Mouse (Mus musculus) layer of hippocampus, adult 18-20 months (tissue): Measurements from ENCODE around the gene Hapln1. TPM values are rescaled to one million over a fixed set of nuclear protein-coding genes. Genes with fewer than 3 reads are reported as not detected.

Source experiments
- DNase-seq, 2 experiments: peaks; one replicate each; pipeline ENCODE4 v3.0.0; 2022; ENCODE audit warnings: low spot score in 2 of 2
- long read RNA-seq: library from polyadenylated mRNA; stranded (forward); transcript quantifications from one replicate; pipeline ENCODE4 v2.0.0, GENCODE M21; 2021
- total RNA-seq, 2 experiments: library from RNA; stranded (reverse); gene quantifications; 2 replicates each; pipeline ENCODE4 v1.2.3; 2021

Gene Hapln1
- 10 to 100 TPM; 29.9 to 34.7 TPM for total RNA-seq
- long read RNA-seq, partial matches to known transcripts, result 16 of 18 reads
- long read RNA-seq, other reads (novel, unspliced or antisense), result 2 of 18 reads

DNA sequence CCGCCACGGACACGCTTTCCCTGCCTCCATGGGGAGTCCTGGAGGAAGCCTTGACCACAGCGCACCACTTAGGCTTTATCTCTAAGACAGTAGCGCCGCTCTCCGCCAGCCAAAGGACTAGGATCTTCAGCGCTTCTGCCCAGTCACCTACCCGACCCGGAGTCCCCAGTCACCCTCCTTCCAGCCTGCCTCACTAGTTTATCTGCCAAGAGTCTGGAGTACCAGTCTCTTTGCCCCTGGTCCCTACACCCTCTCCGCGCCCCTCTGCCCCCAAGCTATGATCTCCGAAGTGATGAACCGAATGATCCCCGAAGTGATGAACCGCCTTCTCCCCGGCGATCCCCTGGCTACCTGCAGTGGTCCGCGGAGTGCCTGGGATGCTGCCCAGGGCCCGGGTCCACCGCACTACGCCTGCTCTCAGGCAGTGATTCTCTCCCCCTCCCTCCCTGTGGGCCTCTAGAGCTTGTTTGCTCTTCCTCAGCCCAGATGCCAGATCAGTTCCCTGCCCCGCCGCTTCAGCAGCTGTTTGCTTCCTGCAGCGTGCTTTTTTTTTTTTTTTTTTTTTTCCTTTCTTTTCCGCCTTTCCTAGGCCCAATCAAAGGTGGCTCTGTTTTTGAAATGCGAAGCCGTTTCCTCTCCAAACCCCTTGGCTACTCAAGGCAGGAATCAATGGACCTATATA lies at the start of gene Hapln1:
TSS of gene Hapln1 (plus strand) at position 592 of the 682 bp plus-strand sequence.
- DNase-seq, result peak; percentile 17 to 59

GRCm38 (mm10) chr13:89493169-89493568 lies 46.4 kb upstream of the Hapln1 start:
- DNase-seq, result no peak

DNA sequence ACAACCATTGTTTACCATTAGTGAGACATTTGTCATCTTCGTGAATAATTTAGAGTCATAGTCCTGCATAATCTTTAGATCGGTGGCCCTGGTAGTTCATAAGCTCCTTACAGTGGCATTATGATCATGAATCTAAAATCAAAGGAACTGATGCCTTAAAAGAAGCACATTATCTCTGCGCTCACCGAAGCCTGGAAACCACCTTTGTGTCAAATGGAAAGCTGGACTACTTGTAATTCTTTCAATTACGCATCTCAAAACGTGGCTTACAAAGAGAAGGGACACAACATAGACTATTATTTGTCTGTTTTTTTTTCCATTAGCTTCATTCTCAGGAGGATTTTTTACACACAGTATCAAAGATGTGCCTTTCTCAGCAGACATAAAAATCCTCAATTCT lies 45.9 kb upstream of the Hapln1 start:
- no peak for DNase-seq

DNA sequence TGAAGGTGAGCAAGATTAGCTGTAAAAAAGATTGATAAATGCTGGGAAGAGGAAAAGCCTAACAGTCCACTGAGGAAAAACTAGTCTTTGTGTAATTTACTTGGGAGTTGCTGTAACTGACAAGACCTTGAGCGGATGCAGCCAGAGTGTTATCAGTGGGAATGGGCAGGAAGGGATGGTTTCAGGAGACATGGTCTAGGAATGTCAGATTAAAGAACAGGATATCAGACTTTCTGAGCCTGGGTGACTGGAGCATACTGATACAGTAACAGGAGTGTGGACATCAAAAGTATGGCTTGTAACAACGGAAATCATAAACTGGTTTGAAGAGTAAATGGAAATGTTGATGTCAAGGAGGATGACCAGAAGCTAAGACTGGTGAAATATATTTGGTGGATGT lies 43.0 kb upstream of the Hapln1 start:
- DNase-seq, result no peak

GRCm38 (mm10) chr13:89499419-89499818 lies 40.2 kb upstream of the Hapln1 start:
- no peak for DNase-seq

DNA sequence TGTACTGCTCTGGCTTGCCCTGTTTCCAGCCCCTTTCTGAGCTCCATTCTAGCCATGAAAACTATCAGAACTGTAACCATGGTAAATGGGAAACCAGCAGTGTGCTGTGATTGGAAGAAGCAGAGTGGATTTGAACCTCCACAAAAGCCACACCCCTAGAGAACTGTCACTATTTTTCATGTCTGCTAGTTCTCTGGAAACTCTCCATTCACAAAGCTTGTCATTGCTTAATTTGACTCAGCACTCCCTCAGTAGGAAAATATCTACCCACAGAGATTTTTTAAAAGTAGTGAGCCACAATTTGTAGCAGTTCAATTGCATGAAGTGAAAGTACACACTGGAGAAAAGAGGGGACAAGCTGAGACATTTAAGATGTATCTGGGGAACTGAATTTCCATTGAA lies 18.1 kb upstream of the Hapln1 start:
- DNase-seq, result no peak

DNA sequence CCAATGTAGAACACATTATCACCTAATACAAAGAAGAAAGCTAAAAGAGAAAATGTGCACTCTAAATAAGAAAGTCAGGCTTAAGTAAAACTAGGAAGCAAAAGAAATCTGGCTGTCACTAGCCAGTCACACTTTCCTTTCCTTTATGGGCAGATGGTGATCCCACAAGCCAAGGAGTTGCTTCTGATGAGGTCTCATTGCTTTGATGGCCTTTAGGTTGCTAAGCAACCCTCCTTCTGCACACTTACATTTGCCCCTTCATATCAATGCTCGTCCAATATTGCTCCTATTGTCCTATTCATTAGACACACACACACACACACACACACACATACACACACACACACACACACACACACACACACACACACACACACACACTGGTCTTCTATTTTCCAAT lies 10.9 kb upstream of the Hapln1 start:
- no peak for DNase-seq

- no peak for DNase-seq
Observed at GRCm38 (mm10) chr13:89530386-89530785, 9.2 kb upstream of the Hapln1 start.

DNA sequence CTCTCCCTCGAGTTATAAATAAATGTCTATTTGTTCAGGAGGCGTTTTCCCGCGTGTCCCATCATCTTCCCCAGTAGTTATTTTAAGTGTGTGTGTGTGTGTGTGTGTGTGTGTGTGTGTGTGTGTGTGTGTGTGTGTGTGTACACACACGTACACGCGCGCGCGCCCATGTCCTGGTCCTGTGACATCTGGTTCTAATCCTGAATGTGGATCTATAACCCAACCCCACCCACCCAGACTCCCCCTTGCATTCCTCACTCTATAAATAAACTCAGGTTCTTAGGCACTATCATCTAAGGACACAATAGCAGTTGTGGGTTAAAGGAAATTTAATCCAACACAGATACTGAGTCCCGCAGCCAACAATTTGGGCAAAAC lies 280 bp downstream of the Hapln1 start:
- no peak for DNase-seq

DNA sequence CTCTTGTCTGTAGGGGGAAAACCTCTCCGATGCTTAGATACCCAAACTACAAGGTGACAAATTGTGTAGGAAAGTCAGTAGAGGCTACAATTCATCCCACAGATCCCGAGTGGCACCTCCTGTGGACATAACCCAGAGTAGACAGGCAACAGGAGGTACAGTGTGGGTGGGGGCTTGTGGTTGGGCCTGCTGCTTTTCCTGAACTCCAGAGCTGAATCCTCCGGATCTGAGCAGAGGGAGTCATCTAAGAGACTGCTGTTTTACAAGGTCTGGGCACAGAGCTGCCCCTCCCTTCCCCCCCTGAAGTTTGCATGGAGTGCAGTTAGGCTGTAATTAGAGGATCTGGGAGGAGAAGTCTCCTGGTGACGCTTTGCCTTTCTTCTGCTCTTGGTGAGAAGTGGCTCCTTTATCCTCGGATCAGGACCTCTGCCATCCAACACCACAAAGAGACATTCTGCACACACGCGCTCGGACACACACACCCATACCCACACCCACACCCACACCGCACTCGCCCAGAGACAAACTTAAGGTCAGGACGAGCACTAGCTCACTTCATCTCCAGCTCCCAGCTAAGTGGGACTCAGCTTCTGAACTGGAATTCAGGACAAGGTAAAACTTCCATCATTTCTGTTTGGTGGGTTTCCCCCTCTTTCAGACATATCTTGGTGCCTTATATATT lies 846 bp downstream of the Hapln1 start:
- no peak for DNase-seq

- DNase-seq, result peak in 1 of 2 experiments; percentile 78
Observed at GRCm38 (mm10) chr13:89543003-89543402, 3.4 kb downstream of the Hapln1 start.

DNA sequence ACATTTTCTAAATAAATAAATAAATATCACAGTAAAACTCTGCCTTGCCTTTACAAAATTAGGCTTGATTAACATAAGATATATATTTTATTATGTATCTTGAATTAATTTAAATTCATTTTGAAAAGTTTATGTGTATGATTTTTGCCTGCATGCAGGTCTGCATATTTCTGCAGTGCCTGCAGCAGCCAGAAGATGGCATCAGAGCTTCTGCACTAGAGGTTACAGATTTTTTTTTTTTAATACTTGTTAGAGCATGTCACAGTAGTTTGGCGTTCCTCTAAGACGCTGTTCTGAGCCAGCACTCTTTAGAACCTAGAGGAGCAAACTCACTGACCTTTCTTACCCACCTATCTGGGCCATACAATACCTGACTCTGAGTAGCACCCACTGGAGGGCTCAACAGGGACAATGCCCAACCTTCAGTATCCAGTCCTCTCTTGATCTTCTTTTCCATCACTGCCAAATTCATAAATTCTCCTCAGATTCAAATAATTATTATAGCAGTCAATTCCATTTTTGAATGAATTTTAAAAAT lies 8.7 kb downstream of the Hapln1 start:
- DNase-seq, result peak in 1 of 2 experiments; percentile 64

GRCm38 (mm10) chr13:89549507-89549906 lies 9.9 kb downstream of the Hapln1 start:
- DNase-seq, result no peak

GRCm38 (mm10) chr13:89551502-89551901 lies 11.9 kb downstream of the Hapln1 start:
- peak in 1 of 2 experiments; percentile 30 for DNase-seq

DNA sequence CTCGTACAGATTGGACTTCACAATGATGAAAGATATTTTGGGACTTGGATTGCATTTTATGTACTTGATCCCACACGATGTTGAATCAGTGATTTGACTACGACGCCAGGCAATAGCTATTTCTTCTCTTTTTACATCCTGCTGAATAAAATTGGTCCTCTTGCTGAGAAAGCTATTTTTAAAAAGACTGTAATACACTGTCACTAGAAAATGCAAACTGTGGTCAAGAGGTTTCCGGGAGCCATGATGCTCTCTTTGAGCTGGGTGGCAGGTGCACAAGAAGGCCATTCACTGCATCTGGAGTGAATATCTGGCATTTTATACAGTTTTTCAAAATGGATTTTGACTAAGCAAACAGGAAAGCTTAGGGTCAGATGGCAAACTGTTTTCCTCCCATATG lies 24.9 kb downstream of the Hapln1 start:
- DNase-seq, result no peak

DNA sequence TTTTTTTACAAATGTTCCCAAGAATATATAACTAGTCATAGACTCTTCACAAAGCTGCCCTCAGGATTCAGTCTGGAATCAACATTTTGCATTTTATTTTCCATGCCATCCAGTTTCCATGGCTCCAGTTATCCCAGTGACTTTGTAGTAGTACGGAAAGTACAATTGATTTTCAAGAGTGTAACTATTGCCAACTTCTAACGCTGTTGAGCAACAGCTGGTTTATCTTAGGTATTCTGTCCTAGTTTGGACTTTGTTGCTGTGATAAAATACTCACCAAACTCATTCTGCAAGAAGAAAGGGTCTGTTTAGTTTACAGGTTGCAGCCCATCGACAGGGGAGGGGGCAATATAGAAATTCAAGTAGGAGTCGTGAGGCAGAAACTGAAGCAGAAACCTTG lies 26.7 kb downstream of the Hapln1 start:
- no peak for DNase-seq

DNA sequence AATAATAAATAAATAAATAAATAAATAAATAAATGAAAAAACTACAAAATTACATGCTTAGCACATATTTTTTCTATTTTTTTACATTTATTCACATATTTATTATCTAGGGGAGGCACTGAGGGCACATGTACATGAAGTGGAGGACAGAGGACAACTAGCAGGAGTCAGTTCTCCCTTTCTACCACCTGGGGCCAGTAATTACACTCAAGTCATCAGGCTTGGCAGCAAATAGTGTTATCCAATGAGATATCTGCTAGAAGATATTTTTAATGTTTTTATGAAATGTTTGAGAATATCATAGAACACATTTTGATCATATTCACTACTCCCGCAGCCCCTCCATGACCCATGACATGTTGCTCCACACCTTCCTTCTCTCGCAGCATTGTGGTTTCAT lies 39.5 kb downstream of the Hapln1 start:
- DNase-seq, result no peak

DNA sequence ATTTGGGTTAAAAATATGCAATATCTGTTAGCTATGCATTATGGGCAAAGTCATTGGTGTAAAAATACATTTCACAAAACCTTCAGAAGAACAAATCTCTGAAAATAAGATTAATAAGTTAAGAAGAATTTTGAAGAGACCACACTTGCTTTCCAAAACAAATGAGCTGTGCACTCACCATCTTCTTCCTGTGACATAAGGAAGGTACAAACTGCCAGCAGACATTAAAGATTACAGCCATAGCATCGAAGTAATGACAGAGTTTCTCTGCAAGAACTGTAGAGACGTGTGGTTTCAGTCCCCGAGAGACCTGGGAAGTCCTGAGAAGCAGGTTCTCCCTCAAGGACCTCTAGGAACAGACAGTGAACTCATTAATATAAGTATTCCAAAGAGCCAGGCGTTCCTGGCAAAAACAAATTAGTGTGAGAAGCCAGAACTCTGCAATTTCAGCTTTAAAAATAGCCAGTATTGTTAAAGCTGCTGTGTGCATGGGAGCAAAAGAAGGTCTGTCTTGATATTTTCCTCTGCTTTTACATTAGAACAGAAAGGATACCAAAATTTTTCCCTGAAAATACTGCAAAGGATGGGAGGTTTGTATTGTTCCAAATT lies 43.6 kb downstream of the Hapln1 start:
- no peak for DNase-seq

DNA sequence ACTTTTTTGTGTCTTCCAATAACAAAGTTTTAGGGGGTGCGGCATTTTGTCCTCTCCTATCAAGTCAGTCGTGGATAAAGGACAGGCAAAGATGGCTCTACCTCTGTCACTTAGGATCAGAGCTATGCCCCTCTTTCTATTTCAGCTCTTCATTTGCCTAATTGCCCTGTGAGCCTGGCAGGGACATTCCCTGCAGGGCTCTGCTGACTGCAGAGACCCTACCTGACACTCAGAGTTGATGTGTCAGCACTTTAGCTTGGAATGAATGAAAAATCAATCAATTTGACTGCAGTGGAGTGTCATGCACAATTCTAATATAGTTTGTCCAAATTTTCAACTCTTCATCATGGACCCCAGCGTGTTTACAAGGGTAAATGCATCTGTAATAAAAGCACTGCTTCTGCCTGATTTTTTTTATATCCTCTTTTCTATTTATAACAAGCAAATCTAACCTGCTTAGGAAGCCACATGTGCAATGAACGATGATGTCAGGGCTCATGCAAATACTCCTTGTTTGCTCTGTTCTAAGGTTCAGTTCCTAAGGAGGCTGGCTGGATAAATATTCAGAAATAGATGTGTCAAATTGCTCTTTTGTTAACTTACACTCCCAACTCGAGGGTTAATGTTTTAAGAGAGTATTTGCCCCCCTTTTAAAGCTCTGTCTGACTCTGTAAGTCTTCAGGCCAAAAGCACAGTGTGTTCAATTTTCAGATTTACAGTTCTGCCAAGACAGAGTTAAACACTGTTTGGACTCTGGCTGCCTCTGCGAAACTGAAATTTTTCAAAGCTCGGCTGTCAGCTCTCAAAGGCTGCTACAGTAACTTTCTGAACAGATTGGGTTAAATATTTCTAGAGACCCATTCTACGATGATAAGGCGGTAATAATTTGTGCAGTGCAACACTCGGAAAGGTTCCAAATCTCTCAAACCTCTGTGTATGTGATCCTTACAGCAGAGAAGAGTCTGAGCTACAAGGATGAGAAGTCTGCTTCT lies 44.4 kb downstream of the Hapln1 start:
- DNase-seq, result no peak

DNA sequence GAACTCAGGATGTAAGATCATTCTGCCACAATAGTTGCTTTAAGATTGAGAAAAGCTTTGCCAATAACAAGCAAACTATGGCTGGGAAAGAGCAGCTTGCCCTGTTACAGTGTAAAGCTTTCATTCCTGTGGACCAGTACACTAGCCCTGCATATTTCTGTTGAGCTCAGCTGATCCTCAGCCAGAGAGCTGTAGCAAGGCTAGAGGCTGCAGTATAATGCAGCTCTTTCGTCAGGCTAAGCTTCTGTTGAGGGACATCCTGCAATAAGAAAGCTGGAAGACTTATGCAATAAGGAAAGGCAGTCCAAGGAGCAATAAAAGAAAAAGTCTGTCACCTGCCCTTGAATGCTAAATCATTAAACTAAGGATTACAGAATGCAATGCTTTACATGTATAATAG lies 45.5 kb downstream of the Hapln1 start:
- DNase-seq, result peak in 1 of 2 experiments; percentile 20

GRCm38 (mm10) chr13:89595105-89595504 lies 55.5 kb downstream of the Hapln1 start:
- DNase-seq, result no peak
